Mouse (Mus musculus) midbrain, embryonic 14.5 days (tissue): Measurements from ENCODE around the gene Proser3. TPM values are rescaled to one million over a fixed set of nuclear protein-coding genes. Genes with fewer than 3 reads are reported as not detected.

Experiments used
- ATAC-seq: fragments of 200-750 bp; cut with Nextera tagmentation; 2 replicates; pipeline ENCODE4 v1.8.0; 2017; ENCODE audit warnings: moderate number of reproducible peaks, moderate library complexity; ENCODE audit not compliant: low FRiP score, low TSS enrichment
- DNase-seq: peaks from one replicate; pipeline ENCODE4 v3.0.0-alpha.2; 2015
- H3K27ac ChIP-seq: fragments of 300-500 bp; sonication (generic); replicated peaks from 2 replicates; pipeline ENCODE4 v1.5.1; 2014; ENCODE audit warnings: mild to moderate bottlenecking, low read depth, low read length, moderate library complexity
- H3K27me3 ChIP-seq: fragments of 300-500 bp; sonication (generic); 2 replicates; pipeline ENCODE4 v1.6.1; 2014; ENCODE audit warnings: low read length, control low read depth, mixed read lengths; ENCODE audit not compliant: control insufficient read depth, insufficient read depth
- H3K36me3 ChIP-seq: fragments of 300-500 bp; sonication (generic); 2 replicates; pipeline ENCODE4 v1.6.1; 2014; ENCODE audit warnings: low read length, control low read depth; ENCODE audit not compliant: control insufficient read depth, insufficient read depth
- H3K4me1 ChIP-seq: fragments of 300-500 bp; sonication (generic); 2 replicates; pipeline ENCODE4 v1.6.1; 2014; ENCODE audit warnings: mild to moderate bottlenecking, antibody characterized with exemption, low read length, control low read depth; ENCODE audit not compliant: control insufficient read depth, insufficient read depth
- H3K4me2 ChIP-seq: fragments of 300-500 bp; sonication (generic); 2 replicates; pipeline ENCODE4 v1.6.1; 2014; ENCODE audit warnings: mild to moderate bottlenecking, low read length, moderate library complexity
- H3K4me3 ChIP-seq: fragments of 300-500 bp; sonication (generic); replicated peaks from 2 replicates; pipeline ENCODE4 v1.5.1; 2014; ENCODE audit warnings: low read depth, low read length
- H3K9ac ChIP-seq: fragments of 300-500 bp; sonication (generic); replicated peaks from 2 replicates; pipeline ENCODE4 v1.6.1; 2014; ENCODE audit warnings: mild to moderate bottlenecking, low read length, moderate library complexity
- H3K9me3 ChIP-seq: fragments of 300-500 bp; sonication (generic); 2 replicates; pipeline ENCODE4 v1.6.1; 2016; ENCODE audit warnings: low read length, control low read depth, mixed read lengths; ENCODE audit not compliant: control insufficient read depth
- WGBS: fragments of 180-500 bp; shearing (Covaris S2); extraction: QIAGEN DNeasy Blood & Tissue Kit; methylation state at CpG from one replicate; pipeline ENCODE4 v1.1.7; 2014; 5-methylcytosine and 5-hydroxymethylcytosine counted together
- polyA plus RNA-seq: library from polyadenylated mRNA; unstranded; fragments of >200 nt; fragmentation: Nextera tagmentation; extraction: Ambion mirVana; gene quantifications from 2 replicates; pipeline ENCODE4 v1.2.1, GENCODE M21; 2014

The Proser3 gene
- polyA plus RNA-seq, 1 experiment from 2014 or later: 10.9 TPM

GRCm38 (mm10) chr7:30592772-30593423, 40.8 kb upstream of the Proser3 start:
- DNase-seq: no peak
- Histone ChIP-seq H3K4me3 (no peak overlapping the region), H3K27ac (no peak overlapping the region), H3K9ac (no peak overlapping the region), H3K36me3 (no peaks in the 10 kb centered on the region), H3K4me1 (no peaks in the 10 kb centered on the region), H3K9me3 (no peaks in the 10 kb centered on the region), H3K27me3 (no peaks in the 10 kb centered on the region), H3K4me2 (no peak overlapping the region)
- ATAC-seq: no peak
- WGBS: 57% methylated on average over 5 of the region's 5 CpGs

GRCm38 (mm10) chr7:30591605-30591951, 39.5 kb upstream of the Proser3 start:
- Histone ChIP-seq H3K36me3 (peaks cover 2% of the 10 kb centered on the region; the same call in 1 of the 2 replicates), H3K4me3 (no peak overlapping the region), H3K27me3 (no peaks in the 10 kb centered on the region), H3K4me2 (no peak overlapping the region), H3K9me3 (no peaks in the 10 kb centered on the region), H3K4me1 (peaks cover 10% of the 10 kb centered on the region), H3K9ac (no peak overlapping the region), H3K27ac (no peak overlapping the region)
- DNase-seq (no peak), ATAC-seq (no peak)
- 27% methylated on average over 4 of the region's 4 CpGs for WGBS

- Histone ChIP-seq H3K9ac (no peak overlapping the region), H3K4me3 (no peak overlapping the region), H3K27ac (no peak overlapping the region), H3K4me1 (peaks cover 10% of the 10 kb centered on the region), H3K9me3 (no peaks in the 10 kb centered on the region), H3K27me3 (no peaks in the 10 kb centered on the region), H3K36me3 (peaks cover 7% of the 10 kb centered on the region; the same call in 1 of the 2 replicates), H3K4me2 (no peak overlapping the region)
- no peak for DNase-seq
- ATAC-seq: no peak
- 88% methylated on average over 9 of the region's 9 CpGs for WGBS
These were observed 39.0 kb upstream of the Proser3 start for GRCm38 (mm10) chr7:30590927-30591604.

GRCm38 (mm10) chr7:30589435-30590301, 37.6 kb upstream of the Proser3 start:
- Histone ChIP-seq H3K9me3 (no peaks in the 10 kb centered on the region), H3K9ac (peak overlapping the region; percentile 97), H3K36me3 (peaks cover 21% of the 10 kb centered on the region), H3K4me1 (peaks cover 10% of the 10 kb centered on the region), H3K4me2 (peak overlapping the region; percentile 72), H3K27me3 (no peaks in the 10 kb centered on the region), H3K4me3 (peak overlapping the region; percentile 95), H3K27ac (peak overlapping the region; percentile 94)
- ATAC-seq (peak; percentile 65), DNase-seq (peak; percentile 94)
- 30% methylated on average over 40 of the region's 40 CpGs for WGBS

- Histone ChIP-seq H3K4me1 (peaks cover 10% of the 10 kb centered on the region), H3K4me2 (peak within 1 kb of the TSS; percentile 72), H3K27ac (peak within 1 kb of the TSS; percentile 94), H3K27me3 (no peaks in the 10 kb centered on the region), H3K36me3 (peaks cover 29% of the 10 kb centered on the region), H3K9me3 (no peaks in the 10 kb centered on the region), H3K4me3 (peak within 1 kb of the TSS; percentile 95), H3K9ac (peak within 1 kb of the TSS; percentile 97)
- ATAC-seq (peak; percentile 95), DNase-seq (peak; percentile 97)
- WGBS: under 1% methylated on average over 56 of the region's 68 CpGs
These were observed 36.8 kb upstream of the Proser3 start, which contains the start of gene Kmt2b for GRCm38 (mm10) chr7:30588676-30589434. Kmt2b (minus strand) TSS chr7:30588726.

GRCm38 (mm10) chr7:30587842-30588667, 36.0 kb upstream of the Proser3 start:
- WGBS: under 1% methylated on average over 62 of the region's 67 CpGs
- Histone ChIP-seq H3K36me3 (peaks cover 37% of the 10 kb centered on the region), H3K4me2 (peak overlapping the region; percentile 72), H3K9me3 (no peaks in the 10 kb centered on the region), H3K9ac (peak overlapping the region; percentile 97), H3K27ac (peak overlapping the region; percentile 94), H3K4me3 (peak overlapping the region; percentile 95), H3K4me1 (peaks cover 10% of the 10 kb centered on the region), H3K27me3 (no peaks in the 10 kb centered on the region)
- DNase-seq (peak; percentile 51), ATAC-seq (peak; percentile 44)

- DNase-seq (no peak), ATAC-seq (no peak)
- peaks cover 52% of the 10 kb centered on the region for H3K36me3 ChIP-seq
- H3K27ac ChIP-seq: no peak overlapping the region
- no peaks in the 10 kb centered on the region for H3K27me3 ChIP-seq
- peaks cover 10% of the 10 kb centered on the region for H3K4me1 ChIP-seq
- peak overlapping the region; percentile 72 for H3K4me2 ChIP-seq
- H3K4me3 ChIP-seq: no peak overlapping the region
- WGBS: 88% methylated on average over 28 of the region's 28 CpGs
- no peaks in the 10 kb centered on the region for H3K9me3 ChIP-seq
- H3K9ac ChIP-seq: no peak overlapping the region
These were observed 34.4 kb upstream of the Proser3 start for GRCm38 (mm10) chr7:30586455-30587020.
